Mouse (Mus musculus): ENCODE measurements around the gene Fbxl21.

The Fbxl21 gene

GRCm38 (mm10) chr13:56522081-56522820 lies at the start of gene Fbxl21:
Gene Fbxl21, plus strand, starts transcription at chr13:56522472.
- DNase-seq (ENCODE audit: low spot score): peak; percentile 73

DNA sequence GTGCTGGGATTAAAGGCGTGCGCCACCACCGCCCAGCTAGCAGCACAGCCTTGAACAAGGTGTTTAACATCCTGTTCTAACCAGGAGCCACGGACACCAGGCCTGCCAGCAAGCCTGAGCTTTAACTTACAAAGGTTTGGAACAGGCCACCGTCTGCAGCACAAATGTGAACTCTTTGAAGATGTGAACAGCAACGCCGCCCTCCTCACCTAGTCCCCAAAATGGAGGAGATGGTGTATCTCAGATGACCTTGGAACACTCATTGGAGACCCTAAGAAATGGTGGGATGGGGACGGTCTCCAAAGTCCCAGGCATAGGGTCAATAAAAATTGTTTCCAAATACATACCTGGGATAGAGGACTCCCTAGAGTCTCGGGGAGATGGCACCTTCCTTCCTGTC lies 49.6 kb upstream of the Fbxl21 start:
- no peak for DNase-seq (ENCODE audit: low spot score)

DNA sequence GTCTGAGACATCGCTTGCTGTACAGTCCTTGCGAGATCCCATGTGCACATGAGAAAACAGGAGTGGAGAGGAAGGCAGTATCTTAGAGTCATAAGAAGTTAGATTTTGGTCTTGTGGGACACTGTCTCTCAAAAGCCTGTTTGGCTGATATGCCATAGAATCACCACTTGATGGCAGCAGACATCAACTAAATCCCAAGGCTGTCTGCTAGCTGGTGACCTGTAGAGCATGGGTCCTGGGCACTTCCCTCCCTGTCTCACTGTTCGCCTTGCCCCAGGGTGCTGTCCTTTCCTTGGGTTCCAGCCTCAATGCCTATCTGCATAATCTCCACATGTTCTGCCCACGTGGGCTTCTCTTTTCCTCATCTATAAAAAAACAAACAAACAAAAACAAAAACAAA lies 46.9 kb upstream of the Fbxl21 start:
- no peak for DNase-seq (ENCODE audit: low spot score)

- DNase-seq (ENCODE audit: low spot score): peak; percentile 12
These were observed 45.5 kb upstream of the Fbxl21 start for GRCm38 (mm10) chr13:56476790-56477189.

DNA sequence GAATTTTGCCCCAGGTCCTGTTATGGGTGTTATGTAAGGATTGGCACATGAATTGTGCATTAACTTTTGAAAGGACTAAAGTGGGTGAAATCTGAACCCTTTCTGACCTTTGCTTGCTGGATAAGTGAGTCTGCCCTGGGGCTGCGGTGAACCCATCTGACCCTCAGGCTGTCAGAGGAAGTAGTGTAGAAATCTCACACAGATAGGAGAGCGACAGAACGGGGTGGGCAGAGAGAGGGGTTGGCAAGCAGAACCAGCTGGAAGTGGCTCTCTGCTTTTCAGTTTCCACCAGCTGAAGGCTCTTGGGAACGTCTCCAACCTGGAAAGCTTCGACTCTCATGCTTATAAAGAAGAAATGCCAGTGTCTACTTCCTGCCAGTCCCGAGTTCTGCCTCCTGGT lies 45.0 kb upstream of the Fbxl21 start:
- DNase-seq (ENCODE audit: low spot score): no peak

GRCm38 (mm10) chr13:56478027-56478426 lies 44.2 kb upstream of the Fbxl21 start:
- no peak for DNase-seq (ENCODE audit: low spot score)

DNA sequence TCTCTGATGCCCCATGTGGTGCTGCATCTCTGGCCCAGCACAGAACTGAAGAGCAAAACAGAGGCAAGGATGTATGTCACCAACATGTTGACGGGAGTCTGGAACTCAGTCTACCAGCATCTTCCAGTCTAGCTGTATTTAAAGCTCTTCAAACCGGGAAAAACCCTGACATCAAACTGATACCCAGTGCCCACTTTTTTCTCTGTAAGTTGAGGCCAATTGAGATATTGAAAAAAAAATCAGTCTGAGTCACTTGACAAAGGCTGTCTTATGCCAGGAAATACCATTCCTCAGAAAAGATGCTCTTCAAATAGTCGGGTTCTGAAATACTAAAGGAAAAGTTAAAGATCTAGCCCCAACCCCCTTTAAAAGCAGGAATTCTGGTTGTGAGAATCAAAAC lies 40.1 kb upstream of the Fbxl21 start, which contains the start of gene Il9:
Gene Il9, minus strand, starts transcription at position 101 of the 400 bp plus-strand sequence.
- no peak for DNase-seq (ENCODE audit: low spot score)

DNA sequence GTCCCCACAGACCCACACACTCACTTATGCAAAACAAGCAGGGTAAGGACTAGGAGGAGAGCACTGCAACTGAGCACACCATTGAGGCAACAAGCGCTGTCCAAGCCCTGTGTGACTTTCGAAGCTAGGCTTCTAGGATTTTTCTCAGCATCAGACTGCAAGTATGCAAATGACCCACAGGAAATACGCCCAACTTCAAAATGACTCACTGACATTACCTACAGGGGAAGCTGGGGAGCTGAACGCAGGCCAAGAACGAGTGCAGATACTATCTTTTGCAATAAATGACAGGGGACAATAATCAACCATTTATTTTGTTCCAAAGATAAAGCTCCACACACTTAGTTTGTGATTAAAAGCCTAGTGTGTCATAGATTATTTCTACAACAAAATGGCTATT lies 34.3 kb upstream of the Fbxl21 start:
- no peak for DNase-seq (ENCODE audit: low spot score)

DNA sequence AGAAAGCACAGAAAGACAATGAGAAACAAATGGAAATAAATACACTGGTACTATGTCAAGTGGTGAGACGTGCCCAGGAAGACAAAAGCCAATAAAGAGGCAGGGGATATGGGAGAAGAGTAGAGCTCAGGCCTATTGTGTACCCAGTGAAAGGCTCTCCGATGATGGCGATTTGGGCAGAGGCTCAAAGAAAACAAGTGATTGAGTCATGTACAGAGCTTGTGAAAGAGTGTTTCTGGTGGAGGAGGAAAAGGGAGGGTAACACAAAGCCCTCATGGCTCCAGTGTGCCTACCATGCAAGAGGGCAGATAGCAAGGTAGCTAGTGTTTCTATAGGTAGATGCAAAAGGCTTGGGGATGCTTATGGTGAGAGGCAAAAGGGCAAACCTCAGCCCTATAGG lies 27.8 kb upstream of the Fbxl21 start:
- no peak for DNase-seq (ENCODE audit: low spot score)

- DNase-seq (ENCODE audit: low spot score): no peak
These were observed 22.1 kb upstream of the Fbxl21 start for GRCm38 (mm10) chr13:56500132-56500531.

- no peak for DNase-seq (ENCODE audit: low spot score)
These were observed 21.6 kb upstream of the Fbxl21 start for GRCm38 (mm10) chr13:56500636-56501035.

DNA sequence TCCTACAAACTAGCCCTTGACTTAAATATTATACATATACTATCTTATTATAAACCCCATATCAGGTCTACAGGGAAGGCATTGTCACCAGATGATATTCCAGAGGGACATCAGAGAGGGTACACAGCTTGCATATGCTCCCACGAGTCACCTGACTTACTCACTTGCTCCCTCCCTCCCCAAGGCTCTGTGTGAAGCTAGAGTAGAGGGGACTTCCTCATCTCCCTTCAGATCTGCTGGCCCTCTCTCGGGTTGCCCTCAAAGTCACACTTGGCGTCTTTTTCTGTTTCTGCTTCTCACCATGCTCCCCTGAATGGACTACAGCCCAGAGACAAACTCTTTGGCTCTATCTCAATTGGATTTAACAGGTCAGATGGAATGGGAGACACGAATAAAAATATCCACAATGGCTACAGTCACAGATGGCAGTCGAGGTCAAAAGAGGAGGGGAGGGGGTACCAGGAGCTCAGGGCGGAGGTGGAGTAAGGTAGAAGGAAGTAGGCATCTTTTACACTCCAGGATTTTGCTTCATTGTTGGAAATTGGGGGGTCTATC lies 20.3 kb upstream of the Fbxl21 start:
- no peak for DNase-seq (ENCODE audit: low spot score)

- DNase-seq (ENCODE audit: low spot score): no peak
These were observed 15.3 kb upstream of the Fbxl21 start for GRCm38 (mm10) chr13:56506871-56507496.

- DNase-seq (ENCODE audit: low spot score): no peak
These were observed 12.5 kb upstream of the Fbxl21 start for GRCm38 (mm10) chr13:56509796-56510195.

DNA sequence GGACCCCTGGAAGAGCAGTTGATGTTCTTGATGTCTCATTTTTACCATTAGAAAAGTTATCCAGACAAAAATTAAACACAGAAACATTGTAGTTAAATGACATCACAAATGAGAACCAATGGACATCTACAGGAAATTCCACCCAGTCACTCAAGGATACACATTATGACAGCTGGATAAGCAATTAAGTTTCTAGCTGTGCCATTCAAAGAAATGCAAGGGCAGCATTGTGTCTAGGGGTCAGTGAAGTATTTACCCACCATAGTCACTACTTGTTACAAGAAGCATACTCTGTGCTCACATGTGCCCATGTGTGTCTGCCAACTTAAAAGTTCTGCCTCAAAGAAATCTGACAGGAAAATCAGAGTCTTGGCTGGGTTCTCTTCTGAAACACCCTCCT lies 8.7 kb upstream of the Fbxl21 start:
- no peak for DNase-seq (ENCODE audit: low spot score)

DNA sequence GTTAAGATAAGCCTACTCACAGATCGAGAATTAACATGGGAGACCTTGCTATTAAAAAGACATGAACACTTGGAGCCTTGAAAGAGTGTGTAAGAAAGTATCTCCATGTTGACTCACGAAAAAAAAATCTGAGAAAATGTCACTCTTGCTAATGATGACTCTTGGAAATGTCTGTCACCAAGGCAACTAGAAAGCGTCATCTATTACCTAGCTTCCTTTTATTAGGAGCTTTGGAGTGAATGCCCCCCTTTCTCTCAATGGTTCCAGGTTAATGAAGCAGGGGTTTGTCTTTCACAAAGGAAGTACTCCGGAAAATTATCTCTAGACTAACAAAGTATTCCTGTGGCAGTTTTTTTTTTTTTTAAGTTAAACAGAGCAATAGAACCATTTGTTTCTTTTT lies 6.0 kb upstream of the Fbxl21 start:
- DNase-seq (ENCODE audit: low spot score): no peak

- no peak for DNase-seq (ENCODE audit: low spot score)
These were observed 5.5 kb upstream of the Fbxl21 start for GRCm38 (mm10) chr13:56516816-56517215.

DNA sequence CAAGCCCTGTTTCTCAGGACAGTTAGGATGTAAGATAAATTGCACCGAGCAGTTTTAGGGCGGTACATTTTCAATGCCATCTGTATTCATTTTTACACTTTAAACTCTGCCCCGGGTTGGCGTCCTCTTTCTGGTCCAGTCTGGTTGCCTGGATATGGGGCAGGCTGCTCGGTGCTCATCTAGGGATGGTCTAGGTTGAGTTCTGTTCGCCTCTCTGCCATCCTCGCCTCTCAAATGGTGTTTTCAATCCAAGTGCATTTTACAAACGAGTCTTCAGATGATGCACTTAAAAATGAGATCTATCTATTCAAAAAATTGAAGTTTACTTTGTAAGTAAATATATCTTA lies 522 bp downstream of the Fbxl21 start:
- no peak for DNase-seq (ENCODE audit: low spot score)

DNA sequence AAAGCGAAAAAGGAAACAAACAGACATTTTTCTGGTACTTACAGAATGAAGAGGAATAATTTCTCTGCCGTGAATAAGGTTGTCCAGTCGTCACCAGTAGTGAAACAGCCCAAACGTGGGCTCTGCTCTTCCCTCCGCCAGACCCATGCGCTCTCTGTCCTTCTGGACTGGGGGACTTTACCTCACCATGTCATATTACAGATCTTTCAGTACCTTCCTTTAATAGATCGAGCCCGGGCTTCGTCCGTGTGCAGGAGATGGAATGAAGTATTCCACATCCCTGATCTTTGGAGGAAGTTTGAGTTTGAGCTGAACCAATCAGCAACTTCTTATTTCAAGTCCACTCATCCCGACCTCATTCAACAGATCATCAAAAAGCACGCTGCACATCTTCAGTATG lies 4.6 kb downstream of the Fbxl21 start:
- DNase-seq (ENCODE audit: low spot score): no peak

- no peak for DNase-seq (ENCODE audit: low spot score)
These were observed 5.6 kb downstream of the Fbxl21 start for GRCm38 (mm10) chr13:56527846-56528245.

GRCm38 (mm10) chr13:56528281-56528680 lies 6.0 kb downstream of the Fbxl21 start:
- DNase-seq (ENCODE audit: low spot score): no peak

- no peak for DNase-seq (ENCODE audit: low spot score)
These were observed 6.8 kb downstream of the Fbxl21 start for GRCm38 (mm10) chr13:56529031-56529430.

- DNase-seq (ENCODE audit: low spot score): no peak
These were observed 7.4 kb downstream of the Fbxl21 start for GRCm38 (mm10) chr13:56529685-56530084.

- no peak for DNase-seq (ENCODE audit: low spot score)
These were observed 12.7 kb downstream of the Fbxl21 start for GRCm38 (mm10) chr13:56534931-56535330.
